Mouse (Mus musculus) splenic B cell, adult 2 months (primary cell): ENCODE measurements around the gene Ghsr.
"Not testable (repeated sequence)": the region's sequence is repeated elsewhere in the genome, so short reads cannot be mapped to it uniquely, and the experiment has no call there.

Source experiments
- DNase-seq: peaks from one replicate; pipeline ENCODE4 v3.0.0-alpha.2; 2011; ENCODE audit warnings: low read depth, low spot score
- H3K27me3 ChIP-seq: 2 replicates; pipeline ENCODE4 v1.6.1; 2012; ENCODE audit warnings: mild to moderate bottlenecking, low read length, moderate library complexity, mixed read lengths; ENCODE audit not compliant: control insufficient read depth, poor library complexity, insufficient read depth, severe bottlenecking
- H3K36me3 ChIP-seq: 2 replicates; pipeline ENCODE4 v1.6.1; 2012; ENCODE audit warnings: mild to moderate bottlenecking, low read length, moderate library complexity, mixed read lengths; ENCODE audit not compliant: control insufficient read depth, poor library complexity, insufficient read depth, severe bottlenecking

Gene Ghsr

GRCm38 (mm10) chr3:27371725-27372650, 837 bp downstream of the Ghsr start:
- H3K27me3 ChIP-seq, result no peaks in the 10 kb centered on the region
- H3K36me3 ChIP-seq, result no peaks in the 10 kb centered on the region
- no peak for DNase-seq

- DNase-seq, result no peak
- H3K36me3 ChIP-seq, result no peaks in the 10 kb centered on the region
- H3K27me3 ChIP-seq, result no peaks in the 10 kb centered on the region
These were observed 3.2 kb downstream of the Ghsr start for GRCm38 (mm10) chr3:27374396-27374795.

DNA sequence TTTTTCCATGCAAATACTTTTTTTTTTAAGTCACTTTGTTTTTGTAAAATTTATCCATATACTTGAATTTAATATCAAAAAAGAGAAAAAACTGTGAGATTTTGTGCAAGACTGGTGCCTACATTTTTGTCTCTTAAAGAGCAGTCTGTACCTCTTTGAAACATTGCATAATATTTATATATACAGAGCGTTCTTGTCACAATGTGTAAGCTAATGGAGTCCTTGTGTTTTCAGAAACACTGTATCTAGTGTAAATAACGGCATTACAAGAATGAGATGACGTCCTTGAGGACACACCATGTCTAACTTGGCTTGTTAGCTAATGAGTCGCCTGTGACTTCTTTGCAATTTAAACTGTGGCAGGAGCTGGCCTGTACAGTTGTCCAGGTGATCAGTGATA, 6.8 kb downstream of the Ghsr start:
- no peaks in the 10 kb centered on the region for H3K36me3 ChIP-seq
- DNase-seq, result no peak

GRCm38 (mm10) chr3:27384836-27385235, 13.7 kb downstream of the Ghsr start:
- no peaks in the 10 kb centered on the region for H3K27me3 ChIP-seq
- no peaks in the 10 kb centered on the region for H3K36me3 ChIP-seq
- DNase-seq, result no peak

More for the DNA sequence above, 6.8 kb downstream of the Ghsr start:
- no peaks in the 10 kb centered on the region for H3K27me3 ChIP-seq

DNA sequence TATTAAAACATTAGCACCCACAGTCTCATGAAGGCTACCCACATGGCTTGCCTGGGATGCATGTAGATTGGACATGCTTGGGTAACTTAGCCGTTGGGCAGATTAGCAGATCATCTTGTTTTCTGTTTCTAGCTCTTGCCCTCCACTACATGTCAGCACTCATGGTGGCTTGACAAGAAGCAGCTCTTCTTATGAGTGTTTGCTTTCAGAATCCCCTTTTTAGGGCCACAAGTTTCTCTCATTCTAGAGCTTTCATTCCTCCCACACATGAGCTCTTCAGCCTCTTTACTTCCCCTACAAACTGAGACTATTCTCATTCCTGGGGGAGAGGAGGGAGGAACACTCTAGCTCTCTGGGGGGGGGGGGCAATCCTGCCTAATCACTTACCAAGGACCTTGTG, 18.8 kb downstream of the Ghsr start:
- no peaks in the 10 kb centered on the region for H3K36me3 ChIP-seq
- DNase-seq, result no peak
- no peaks in the 10 kb centered on the region; the same call in 1 of the 2 replicates for H3K27me3 ChIP-seq

DNA sequence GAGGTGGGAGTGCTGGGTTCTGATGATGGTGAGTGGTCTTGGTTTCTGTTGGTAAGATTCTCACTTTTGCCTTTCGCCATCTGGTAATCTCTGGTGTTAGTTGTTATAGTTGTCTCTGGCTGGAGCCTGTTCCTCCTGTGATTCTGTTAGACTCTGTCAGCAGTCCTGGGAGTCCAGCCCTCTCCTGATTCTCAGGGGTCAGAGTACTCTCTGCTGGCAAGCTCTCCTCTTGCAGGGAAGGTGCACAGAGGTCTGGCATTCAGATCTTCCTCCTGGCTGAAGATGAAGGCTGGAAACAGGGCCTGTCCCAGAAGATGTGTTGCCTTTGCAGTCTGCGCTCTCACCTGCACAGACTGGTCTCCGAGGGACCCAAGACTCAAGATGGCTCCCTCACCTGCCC, 29.8 kb downstream of the Ghsr start:
- not testable (repeated sequence) for H3K27me3 ChIP-seq, H3K36me3 ChIP-seq, DNase-seq

DNA sequence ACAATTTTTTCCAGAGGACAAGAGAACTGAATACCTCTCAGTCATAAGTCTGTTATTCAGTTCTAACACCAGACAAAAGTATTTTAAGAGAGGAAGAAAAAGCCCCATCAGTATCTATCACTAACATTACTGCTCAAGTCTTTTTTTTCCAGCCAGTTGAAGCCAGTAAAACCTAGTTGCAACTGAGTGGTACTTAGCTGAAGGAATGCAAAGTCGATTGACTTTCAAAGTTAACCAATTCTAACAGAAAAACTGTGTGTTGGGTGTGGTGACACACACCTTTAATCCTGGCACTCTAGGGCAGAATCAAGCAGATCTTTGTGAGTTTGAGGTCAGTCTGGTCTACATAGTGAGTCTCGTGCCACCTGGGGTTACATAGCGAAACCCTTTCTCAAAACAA, 35.3 kb downstream of the Ghsr start:
- no peaks in the 10 kb centered on the region for H3K36me3 ChIP-seq
- H3K27me3 ChIP-seq, result no peaks in the 10 kb centered on the region
- DNase-seq, result no peak

GRCm38 (mm10) chr3:27408564-27408963, 37.4 kb downstream of the Ghsr start:
- Histone ChIP-seq H3K36me3 (no peaks in the 10 kb centered on the region), H3K27me3 (no peaks in the 10 kb centered on the region)
- DNase-seq, result no peak

DNA sequence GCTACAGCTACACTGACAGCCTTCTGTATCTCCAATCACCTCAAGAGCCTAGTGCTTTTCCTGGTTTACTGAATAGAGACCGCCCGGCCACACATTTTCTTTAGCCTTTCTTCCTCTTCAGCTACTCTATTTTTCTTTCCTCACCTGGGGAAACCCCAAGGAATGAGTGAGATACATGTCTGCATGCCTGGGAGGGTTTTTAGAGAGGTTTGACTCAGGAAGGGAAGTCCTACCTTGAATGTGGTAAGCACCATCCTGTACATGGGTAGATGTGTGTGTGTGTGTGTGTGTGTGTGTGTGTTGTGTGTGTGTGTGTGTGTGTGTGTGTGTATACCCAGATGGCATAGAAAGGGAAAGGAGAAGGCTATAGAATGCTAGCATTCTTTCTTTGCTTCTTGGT, 40.1 kb downstream of the Ghsr start:
- Histone ChIP-seq H3K36me3 (no peaks in the 10 kb centered on the region), H3K27me3 (no peaks in the 10 kb centered on the region)
- no peak for DNase-seq

DNA sequence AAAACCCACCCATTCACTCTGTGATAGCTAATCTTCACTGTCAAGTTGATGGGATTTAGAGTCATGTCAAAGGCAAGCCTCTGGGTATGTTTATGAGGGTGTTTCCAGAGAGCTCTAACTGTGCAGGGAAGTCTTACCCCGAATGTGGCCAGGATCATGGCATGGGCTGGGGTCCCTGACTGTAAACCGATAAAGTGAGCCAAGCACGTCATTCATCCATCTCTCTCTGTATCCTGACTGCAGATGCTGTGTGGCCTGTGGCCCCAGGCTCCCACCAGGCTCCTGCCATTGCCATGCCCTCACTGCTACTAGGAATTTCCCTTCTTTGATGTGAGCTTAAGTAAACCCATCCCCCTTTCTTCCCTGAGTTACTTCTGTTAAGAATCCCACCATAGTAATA, 42.4 kb downstream of the Ghsr start:
- Histone ChIP-seq H3K36me3 (no peaks in the 10 kb centered on the region), H3K27me3 (no peaks in the 10 kb centered on the region)
- no peak for DNase-seq

DNA sequence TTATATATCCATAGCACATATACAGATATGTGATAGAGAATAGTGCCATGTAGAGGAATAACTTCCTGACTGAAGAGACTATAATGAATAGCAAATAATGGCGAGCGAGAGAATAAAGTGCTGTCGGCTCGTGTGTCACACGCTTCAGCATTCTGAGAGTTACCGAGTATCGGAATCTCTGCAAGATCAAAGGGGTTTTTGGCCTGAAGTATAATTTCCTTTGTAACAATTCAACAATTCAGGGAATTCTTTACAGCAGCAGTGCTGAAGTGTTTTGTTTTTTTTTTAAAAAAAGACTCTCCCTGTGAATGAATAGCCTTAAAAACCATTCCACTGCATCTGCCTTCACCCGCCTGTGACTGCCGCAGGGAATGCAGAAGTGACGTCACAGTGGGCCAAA, 45.6 kb downstream of the Ghsr start:
- Histone ChIP-seq H3K36me3 (no peaks in the 10 kb centered on the region), H3K27me3 (no peaks in the 10 kb centered on the region)
- no peak for DNase-seq

GRCm38 (mm10) chr3:27418602-27419001, 47.5 kb downstream of the Ghsr start:
- Histone ChIP-seq H3K27me3 (no peaks in the 10 kb centered on the region), H3K36me3 (no peaks in the 10 kb centered on the region)
- no peak for DNase-seq

GRCm38 (mm10) chr3:27421980-27422379, 50.8 kb downstream of the Ghsr start:
- H3K36me3 ChIP-seq, result no peaks in the 10 kb centered on the region
- no peak for DNase-seq
- H3K27me3 ChIP-seq, result no peaks in the 10 kb centered on the region

DNA sequence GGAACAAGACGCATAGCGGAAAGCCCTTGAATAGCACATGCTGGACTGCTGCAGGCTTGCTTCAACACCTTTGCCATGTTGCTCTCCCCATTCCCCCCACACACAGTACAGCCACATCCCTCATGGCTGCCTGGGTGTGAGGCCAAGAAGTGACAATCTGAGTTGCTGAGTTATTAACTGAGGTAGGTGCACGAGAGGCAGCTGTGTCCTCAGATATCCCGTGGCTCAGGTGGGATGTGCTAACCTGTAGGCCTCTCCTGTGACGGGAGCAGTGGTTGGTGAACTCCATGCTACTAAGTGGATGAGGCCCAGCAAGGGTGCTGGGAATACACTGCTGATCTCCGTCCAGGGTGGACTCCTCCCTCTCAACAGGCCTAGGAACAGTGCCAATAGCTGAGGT, 51.4 kb downstream of the Ghsr start:
- Histone ChIP-seq H3K36me3 (no peaks in the 10 kb centered on the region), H3K27me3 (no peaks in the 10 kb centered on the region)
- no peak for DNase-seq

DNA sequence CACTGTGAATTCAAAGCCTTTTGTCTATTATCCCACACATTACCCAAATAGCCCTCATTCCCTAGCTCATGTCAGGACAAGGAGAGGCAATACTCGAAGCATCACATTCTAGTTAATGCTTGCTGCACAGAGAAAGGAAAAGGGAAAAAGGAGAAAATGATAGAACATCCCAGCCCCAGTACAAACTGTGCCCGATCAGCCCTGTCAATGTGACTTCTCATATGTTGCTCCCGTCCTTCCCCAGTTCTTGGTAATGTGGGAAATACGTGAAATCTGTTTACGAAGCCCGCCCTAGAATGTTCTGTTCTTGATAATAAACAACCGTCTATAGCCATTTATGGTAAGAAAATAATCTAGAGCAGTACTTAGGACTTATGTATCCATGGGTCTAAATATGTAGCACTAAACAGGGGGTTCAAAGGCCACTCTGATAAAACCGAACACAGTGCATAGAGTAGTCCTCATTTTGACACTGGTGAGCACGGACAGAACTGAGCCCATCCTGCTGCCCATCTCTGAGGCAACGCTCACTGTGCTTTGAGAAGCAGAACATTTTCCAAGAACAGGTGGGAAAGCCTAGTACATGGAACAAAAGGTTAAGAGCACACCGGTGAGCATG, 53.0 kb downstream of the Ghsr start:
- H3K36me3 ChIP-seq, result no peaks in the 10 kb centered on the region
- no peaks in the 10 kb centered on the region for H3K27me3 ChIP-seq
- DNase-seq, result no peak
